Mouse (Mus musculus): ENCODE measurements around the gene Efcab8. TPM values are rescaled to one million over a fixed set of nuclear protein-coding genes. Genes with fewer than 3 reads are reported as not detected.

The Efcab8 gene
- not detected in 2 replicates for polyA plus RNA-seq (2014; fragmentation: Nextera tagmentation; extraction: Ambion mirVana)

GRCm38 (mm10) chr2:153779394-153779981, at the start of gene Efcab8:
Efcab8 (plus strand) TSS chr2:153779931.
- no peaks in the 10 kb centered on the region; the same call in 1 of the 2 replicates for H3K4me1 ChIP-seq (ENCODE audit: control insufficient read depth, insufficient read depth, low read length)
- peak within 1 kb of the TSS; percentile 39 for H3K9ac ChIP-seq (replicated peaks; ENCODE audit: low read length)
- WGBS = 50% methylated on average over 12 of the region's 12 CpGs
- H3K27ac ChIP-seq (replicated peaks; ENCODE audit: low read depth, low read length) = no peak within 1 kb of the TSS
- ATAC-seq (replicated peaks; ENCODE audit: insufficient number of reproducible peaks, low FRiP score, low TSS enrichment, low read depth) (no peak), DNase-seq (ENCODE audit: low spot score) (no peak)
- H3K36me3 ChIP-seq (replicated peaks; ENCODE audit: control insufficient read depth, insufficient read depth, low read depth, low read length) = no peaks in the 10 kb centered on the region
- no peaks in the 10 kb centered on the region for H3K9me3 ChIP-seq (replicated peaks; ENCODE audit: control insufficient read depth, low read length)
- peak within 1 kb of the TSS; percentile 22 for H3K4me3 ChIP-seq (ENCODE audit: low read depth, low read length)
- H3K27me3 ChIP-seq (ENCODE audit: control insufficient read depth, insufficient read depth, low read length) = no peaks in the 10 kb centered on the region
- peak within 1 kb of the TSS; percentile 50 for H3K4me2 ChIP-seq (ENCODE audit: low read depth, low read length)

- no peak for ATAC-seq (replicated peaks; ENCODE audit: insufficient number of reproducible peaks, low FRiP score, low TSS enrichment, low read depth)
Measured at GRCm38 (mm10) chr2:153734033-153734432, 45.7 kb upstream of the Efcab8 start.

GRCm38 (mm10) chr2:153740500-153741436, 39.0 kb upstream of the Efcab8 start, which contains the start of gene Mapre1:
Mapre1 (plus strand) TSS chr2:153741274.
- Histone ChIP-seq H3K36me3 (replicated peaks; ENCODE audit: control insufficient read depth, insufficient read depth, low read depth, low read length) (no peaks in the 10 kb centered on the region), H3K4me3 (ENCODE audit: low read depth, low read length) (peak within 1 kb of the TSS; percentile 81), H3K4me1 (ENCODE audit: control insufficient read depth, insufficient read depth, low read length) (no peaks in the 10 kb centered on the region), H3K4me2 (ENCODE audit: low read depth, low read length) (peak within 1 kb of the TSS; percentile 66), H3K27ac (replicated peaks; ENCODE audit: low read depth, low read length) (peak within 1 kb of the TSS; percentile 88), H3K27me3 (ENCODE audit: control insufficient read depth, insufficient read depth, low read length) (no peaks in the 10 kb centered on the region), H3K9ac (replicated peaks; ENCODE audit: low read length) (peak within 1 kb of the TSS; percentile 94), H3K9me3 (replicated peaks; ENCODE audit: control insufficient read depth, low read length) (no peaks in the 10 kb centered on the region)
- peak; percentile 100 for DNase-seq (ENCODE audit: low spot score)
- ATAC-seq (replicated peaks; ENCODE audit: insufficient number of reproducible peaks, low FRiP score, low TSS enrichment, low read depth) = peak; percentile 93
- 11% methylated on average over 57 of the region's 58 CpGs for WGBS

More at GRCm38 (mm10) chr2:153734033-153734432, 45.7 kb upstream of the Efcab8 start:
- H3K4me1 ChIP-seq (ENCODE audit: control insufficient read depth, insufficient read depth, low read length) = no peaks in the 10 kb centered on the region
- no peak overlapping the region for H3K27ac ChIP-seq (replicated peaks; ENCODE audit: low read depth, low read length)
- no peak for DNase-seq (ENCODE audit: low spot score)
- H3K9me3 ChIP-seq (replicated peaks; ENCODE audit: control insufficient read depth, low read length) = no peaks in the 10 kb centered on the region
- H3K4me2 ChIP-seq (ENCODE audit: low read depth, low read length) = no peak overlapping the region
- WGBS = 82% methylated on average over 4 of the region's 4 CpGs
- H3K9ac ChIP-seq (replicated peaks; ENCODE audit: low read length) = no peak overlapping the region
- no peak overlapping the region for H3K4me3 ChIP-seq (ENCODE audit: low read depth, low read length)
- no peaks in the 10 kb centered on the region for H3K36me3 ChIP-seq (replicated peaks; ENCODE audit: control insufficient read depth, insufficient read depth, low read depth, low read length)
- no peaks in the 10 kb centered on the region for H3K27me3 ChIP-seq (ENCODE audit: control insufficient read depth, insufficient read depth, low read length)

GRCm38 (mm10) chr2:153741437-153742065, 38.2 kb upstream of the Efcab8 start:
- H3K4me1 ChIP-seq (ENCODE audit: control insufficient read depth, insufficient read depth, low read length) = no peaks in the 10 kb centered on the region
- H3K36me3 ChIP-seq (replicated peaks; ENCODE audit: control insufficient read depth, insufficient read depth, low read depth, low read length) = no peaks in the 10 kb centered on the region
- H3K9ac ChIP-seq (replicated peaks; ENCODE audit: low read length) = peak overlapping the region; percentile 94
- peak overlapping the region; percentile 88 for H3K27ac ChIP-seq (replicated peaks; ENCODE audit: low read depth, low read length)
- peak overlapping the region; percentile 81 for H3K4me3 ChIP-seq (ENCODE audit: low read depth, low read length)
- H3K27me3 ChIP-seq (ENCODE audit: control insufficient read depth, insufficient read depth, low read length) = no peaks in the 10 kb centered on the region
- ATAC-seq (replicated peaks; ENCODE audit: insufficient number of reproducible peaks, low FRiP score, low TSS enrichment, low read depth) = peak; percentile 88
- peak; percentile 79 for DNase-seq (ENCODE audit: low spot score)
- H3K9me3 ChIP-seq (replicated peaks; ENCODE audit: control insufficient read depth, low read length) = no peaks in the 10 kb centered on the region
- H3K4me2 ChIP-seq (ENCODE audit: low read depth, low read length) = peak overlapping the region; percentile 66
- WGBS = 1% methylated on average over 37 of the region's 56 CpGs

GRCm38 (mm10) chr2:153747994-153748393, 31.7 kb upstream of the Efcab8 start:
- Histone ChIP-seq H3K4me2 (ENCODE audit: low read depth, low read length) (no peak overlapping the region), H3K27me3 (ENCODE audit: control insufficient read depth, insufficient read depth, low read length) (no peaks in the 10 kb centered on the region), H3K36me3 (replicated peaks; ENCODE audit: control insufficient read depth, insufficient read depth, low read depth, low read length) (peaks cover 2% of the 10 kb centered on the region; the same call in 1 of the 2 replicates), H3K4me1 (ENCODE audit: control insufficient read depth, insufficient read depth, low read length) (no peaks in the 10 kb centered on the region), H3K4me3 (ENCODE audit: low read depth, low read length) (no peak overlapping the region), H3K9ac (replicated peaks; ENCODE audit: low read length) (no peak overlapping the region), H3K27ac (replicated peaks; ENCODE audit: low read depth, low read length) (no peak overlapping the region), H3K9me3 (replicated peaks; ENCODE audit: control insufficient read depth, low read length) (no peaks in the 10 kb centered on the region)
- DNase-seq (ENCODE audit: low spot score) (no peak), ATAC-seq (replicated peaks; ENCODE audit: insufficient number of reproducible peaks, low FRiP score, low TSS enrichment, low read depth) (no peak)

- H3K27me3 ChIP-seq (ENCODE audit: control insufficient read depth, insufficient read depth, low read length) = no peaks in the 10 kb centered on the region
- H3K27ac ChIP-seq (replicated peaks; ENCODE audit: low read depth, low read length) = no peak overlapping the region
- whole genome bisulfite sequencing = 88% methylated on average over 2 of the region's 2 CpGs
- H3K9ac ChIP-seq (replicated peaks; ENCODE audit: low read length) = no peak overlapping the region
- DNase-seq (ENCODE audit: low spot score) (no peak), ATAC-seq (replicated peaks; ENCODE audit: insufficient number of reproducible peaks, low FRiP score, low TSS enrichment, low read depth) (no peak)
- H3K4me3 ChIP-seq (ENCODE audit: low read depth, low read length) = no peak overlapping the region
- H3K36me3 ChIP-seq (replicated peaks; ENCODE audit: control insufficient read depth, insufficient read depth, low read depth, low read length) = peaks cover 2% of the 10 kb centered on the region; the same call in 1 of the 2 replicates
- no peak overlapping the region for H3K4me2 ChIP-seq (ENCODE audit: low read depth, low read length)
- H3K9me3 ChIP-seq (replicated peaks; ENCODE audit: control insufficient read depth, low read length) = no peaks in the 10 kb centered on the region
- H3K4me1 ChIP-seq (ENCODE audit: control insufficient read depth, insufficient read depth, low read length) = no peaks in the 10 kb centered on the region
Measured at GRCm38 (mm10) chr2:153750363-153750762, 29.4 kb upstream of the Efcab8 start.

- Histone ChIP-seq H3K9me3 (replicated peaks; ENCODE audit: control insufficient read depth, low read length) (no peaks in the 10 kb centered on the region), H3K27me3 (ENCODE audit: control insufficient read depth, insufficient read depth, low read length) (no peaks in the 10 kb centered on the region), H3K4me3 (ENCODE audit: low read depth, low read length) (no peak overlapping the region), H3K4me2 (ENCODE audit: low read depth, low read length) (no peak overlapping the region), H3K9ac (replicated peaks; ENCODE audit: low read length) (no peak overlapping the region), H3K27ac (replicated peaks; ENCODE audit: low read depth, low read length) (no peak overlapping the region), H3K4me1 (ENCODE audit: control insufficient read depth, insufficient read depth, low read length) (no peaks in the 10 kb centered on the region), H3K36me3 (replicated peaks; ENCODE audit: control insufficient read depth, insufficient read depth, low read depth, low read length) (peaks cover 8% of the 10 kb centered on the region)
- DNase-seq (ENCODE audit: low spot score) = no peak
- ATAC-seq (replicated peaks; ENCODE audit: insufficient number of reproducible peaks, low FRiP score, low TSS enrichment, low read depth) = no peak
- WGBS = 94% methylated on average over 5 of the region's 5 CpGs
Measured at GRCm38 (mm10) chr2:153762121-153762520, 17.6 kb upstream of the Efcab8 start.
